Mouse (Mus musculus): ENCODE measurements around the gene Kcnip1.

GRCm38 (mm10) chr11:34008214-34008613 is 15.3 kb upstream of the Kcnip1 start:
- TF ChIP-seq POLR2A (IDR thresholded peaks at IDR 0.05; ENCODE audit: low read depth, low read length) (no peak), CTCF (conservative IDR thresholded peaks at IDR 0.05; ENCODE audit: insufficient read depth, insufficient read length, low read depth, low read length) (no peak)
